Mouse (Mus musculus): ENCODE measurements around the gene Mfrp. TPM values are rescaled to one million over a fixed set of nuclear protein-coding genes. Genes with fewer than 3 reads are reported as not detected.

Mfrp gene
- total and polyA plus RNA-seq, 3 experiments: 0.10 TPM; not detected in 2

DNA sequence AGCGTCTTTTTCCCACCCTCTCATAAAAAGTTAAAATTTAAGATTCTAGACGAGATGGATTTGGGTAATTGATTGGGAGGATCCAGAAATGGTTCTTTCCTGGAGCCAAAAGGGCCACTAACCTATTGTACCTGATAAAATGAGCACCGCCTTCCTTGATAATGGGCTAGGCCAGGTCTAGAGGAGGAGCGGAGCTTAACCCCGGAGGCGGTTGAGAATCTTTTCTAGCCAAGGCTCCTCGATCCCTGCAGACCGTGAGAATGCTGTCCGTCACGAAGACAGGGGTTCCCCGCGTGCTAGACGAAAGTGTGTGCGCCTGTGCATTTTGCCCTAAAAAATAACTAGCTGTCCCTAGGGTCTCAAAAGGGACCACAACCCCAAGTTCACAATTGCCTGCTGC is 17.3 kb upstream of the Mfrp start:
- no peaks in the 10 kb centered on the region for H3K27me3 ChIP-seq (ENCODE audit: control insufficient read depth in 1 of 2, insufficient read depth in 2 of 2, low read length in 2 of 2)
- H3K36me3 ChIP-seq (ENCODE audit: control insufficient read depth in 1 of 2, insufficient read depth in 2 of 2, low read length in 2 of 2): peaks cover 0 to 5% of the 10 kb centered on the region in 2 experiments; a peak in 2 of 4 replicates
- H3K9me3 ChIP-seq (replicated peaks; ENCODE audit: insufficient read depth, low read length): no peaks in the 10 kb centered on the region
- H3K4me3 ChIP-seq (ENCODE audit: control insufficient read depth in 1 of 2, insufficient read depth in 1 of 2, low read depth in 2 of 2, low read length in 2 of 2): peak overlapping the region; percentile 47 to 87
- peak overlapping the region; percentile 59 for H3K9ac ChIP-seq (ENCODE audit: control insufficient read depth, low read depth, low read length, poor library complexity, severe bottlenecking)
- peaks cover 0 to 23% of the 10 kb centered on the region in 2 experiments; a peak in 3 of 4 replicates for H3K4me1 ChIP-seq (ENCODE audit: control insufficient read depth in 1 of 2, insufficient read depth in 2 of 2, low read length in 2 of 2)
- peak overlapping the region; percentile 17; the same call in 1 of the 2 replicates for H3K27ac ChIP-seq (ENCODE audit: control insufficient read depth, low read depth, low read length)
- H3K79me2 ChIP-seq (ENCODE audit: control insufficient read depth, insufficient read depth, low read length, poor library complexity): no peaks in the 10 kb centered on the region; the same call in 1 of the 2 replicates
- peak; percentile 77 for DNase-seq (ENCODE audit: low read depth, low spot score)
- TF ChIP-seq E2F4 (IDR thresholded peaks at IDR 0.05; ENCODE audit: borderline replicate concordance, low read depth, low read length) (no peak), HCFC1 (IDR thresholded peaks at IDR 0.05; ENCODE audit: low read depth, low read length) (no peak), SIN3A (IDR thresholded peaks at IDR 0.05; ENCODE audit: low read length) (peak; percentile 13; the same call in 1 of the 2 replicates), ETS1 (IDR thresholded peaks at IDR 0.05; ENCODE audit: low read depth, low read length) (0 out of 2 replicates have a peak, but pooled peaks have one; percentile 10), MXI1 (IDR thresholded peaks at IDR 0.05; ENCODE audit: low read depth, low read length) (0 out of 2 replicates have a peak, but pooled peaks have one; percentile 24)

DNA sequence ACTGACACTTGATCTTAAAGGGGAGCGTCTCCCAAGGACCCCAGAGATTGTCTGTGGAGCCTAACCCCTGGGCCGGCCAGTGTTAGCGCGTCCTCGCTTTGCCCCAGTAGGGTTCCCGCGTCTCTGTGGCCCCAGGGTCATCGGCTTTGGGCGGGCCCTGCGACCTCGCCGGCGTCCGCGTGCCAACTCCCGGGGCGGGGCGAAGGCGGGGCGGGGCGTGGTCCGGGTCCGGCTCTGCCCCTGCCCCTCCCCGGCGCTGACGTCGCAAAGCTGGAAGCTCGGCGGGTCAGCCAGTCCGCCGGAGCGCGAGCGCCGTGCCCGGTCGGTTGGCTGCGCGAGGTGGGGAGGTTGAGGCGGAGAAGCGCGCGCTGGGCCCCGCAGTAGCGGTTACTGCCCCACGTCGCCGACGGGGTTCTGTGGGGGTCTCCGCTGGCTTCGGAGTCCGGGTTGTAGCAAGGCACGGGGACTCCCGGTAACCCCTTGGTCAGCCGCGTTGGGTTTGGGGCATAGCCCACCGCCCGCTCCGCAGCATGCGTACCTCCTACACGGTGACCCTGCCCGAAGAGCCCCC is 16.8 kb upstream of the Mfrp start:
- peak overlapping the region; percentile 82 for H3K9ac ChIP-seq (ENCODE audit: control insufficient read depth, low read depth, low read length, poor library complexity, severe bottlenecking)
- H3K79me2 ChIP-seq (ENCODE audit: control insufficient read depth, insufficient read depth, low read length, poor library complexity): no peaks in the 10 kb centered on the region; the same call in 1 of the 2 replicates
- peak overlapping the region; percentile 61 to 87 for H3K4me3 ChIP-seq (ENCODE audit: control insufficient read depth in 1 of 2, insufficient read depth in 1 of 2, low read depth in 2 of 2, low read length in 2 of 2)
- H3K36me3 ChIP-seq (ENCODE audit: control insufficient read depth in 1 of 2, insufficient read depth in 2 of 2, low read length in 2 of 2): peaks cover 0 to 7% of the 10 kb centered on the region in 2 experiments; a peak in 2 of 4 replicates
- no peaks in the 10 kb centered on the region for H3K27me3 ChIP-seq (ENCODE audit: control insufficient read depth in 1 of 2, insufficient read depth in 2 of 2, low read length in 2 of 2)
- peak; percentile 30; the same call in 1 of the 2 replicates for TF ChIP-seq USF1 (IDR thresholded peaks at IDR 0.05; ENCODE audit: low read depth, low read length)
- no peak for TF ChIP-seq JUND (IDR thresholded peaks at IDR 0.05; ENCODE audit: low read depth, low read length)
- TF ChIP-seq ETS1 (IDR thresholded peaks at IDR 0.05; ENCODE audit: low read depth, low read length): 0 out of 2 replicates have a peak, but pooled peaks have one; percentile 21
- 0 out of 2 replicates have a peak, but pooled peaks have one; percentile 38 for TF ChIP-seq MXI1 (IDR thresholded peaks at IDR 0.05; ENCODE audit: low read depth, low read length)
- no peak for TF ChIP-seq BHLHE40 (IDR thresholded peaks at IDR 0.05; ENCODE audit: borderline replicate concordance, low read depth, low read length)
- peak; percentile 50; the same call in 1 of the 2 replicates for TF ChIP-seq ZMIZ1 (IDR thresholded peaks at IDR 0.05; ENCODE audit: low read depth, low read length)
- no peak for TF ChIP-seq RCOR1 (IDR thresholded peaks at IDR 0.05; ENCODE audit: low read depth, low read length)
- TF ChIP-seq MYB (IDR thresholded peaks at IDR 0.05; ENCODE audit: low read depth, low read length): no peak
- peak; percentile 89 for TF ChIP-seq NELFE (IDR thresholded peaks at IDR 0.05; ENCODE audit: low read depth, low read length)
- TF ChIP-seq CHD1 (IDR thresholded peaks at IDR 0.05; ENCODE audit: low read depth, low read length): no peak
- TF ChIP-seq POLR2A (IDR thresholded peaks at IDR 0.05; ENCODE audit: control insufficient read depth in 1 of 2, insufficient read depth in 1 of 2, low read depth in 1 of 2, low read length in 2 of 2, poor library complexity in 1 of 2): peak; percentile 73 to 90; a peak in 3 of 4 replicates
- TF ChIP-seq TCF12 (IDR thresholded peaks at IDR 0.05; ENCODE audit: low read depth, low read length): no peak
- TF ChIP-seq TBP (IDR thresholded peaks at IDR 0.05; ENCODE audit: low read depth, low read length): no peak
- TF ChIP-seq NRF1 (IDR thresholded peaks at IDR 0.05; ENCODE audit: insufficient read depth, low read depth, low read length, poor library complexity, severe bottlenecking): 0 out of 2 replicates have a peak, but pooled peaks have one; percentile 5
- no peak for TF ChIP-seq UBTF (IDR thresholded peaks at IDR 0.05; ENCODE audit: borderline replicate concordance, insufficient read depth, low read depth, low read length)
- TF ChIP-seq CHD2 (IDR thresholded peaks at IDR 0.05; ENCODE audit: low read length): no peak
- peak; percentile 68; the same call in 1 of the 2 replicates for TF ChIP-seq POLR2AphosphoS2 (IDR thresholded peaks at IDR 0.05; ENCODE audit: low read length)
- TF ChIP-seq MAZ (IDR thresholded peaks at IDR 0.05; ENCODE audit: low read depth, low read length): peak; percentile 32; the same call in 1 of the 2 replicates
- TF ChIP-seq POLR2AphosphoS5 (IDR thresholded peaks at IDR 0.05; ENCODE audit: borderline replicate concordance, low read depth, low read length): no peak
- no peak for TF ChIP-seq USF2 (IDR thresholded peaks at IDR 0.05; ENCODE audit: borderline replicate concordance in 1 of 2, insufficient read depth in 1 of 2, low read depth in 1 of 2, low read length in 2 of 2)
- no peak for TF ChIP-seq KAT2A (conservative IDR thresholded peaks at IDR 0.05; ENCODE audit: low read depth, low read length)
- TF ChIP-seq ZKSCAN1 (IDR thresholded peaks at IDR 0.05; ENCODE audit: low read depth, low read length): no peak
- no peak for TF ChIP-seq RAD21 (IDR thresholded peaks at IDR 0.05; ENCODE audit: low read depth, low read length)
- no peak for TF ChIP-seq ELF1 (IDR thresholded peaks at IDR 0.05; ENCODE audit: low read depth, low read length)
- TF ChIP-seq ZC3H11A (IDR thresholded peaks at IDR 0.05; ENCODE audit: low read depth, low read length): no peak
- DNase-seq (ENCODE audit: low read depth, low spot score): peak; percentile 85
- no peaks in the 10 kb centered on the region for H3K9me3 ChIP-seq (replicated peaks; ENCODE audit: insufficient read depth, low read length)
- peaks cover 0 to 24% of the 10 kb centered on the region in 2 experiments; a peak in 3 of 4 replicates for H3K4me1 ChIP-seq (ENCODE audit: control insufficient read depth in 1 of 2, insufficient read depth in 2 of 2, low read length in 2 of 2)
- 0 out of 2 replicates have a peak overlapping the region, but pooled peaks have one; percentile 17 for H3K27ac ChIP-seq (ENCODE audit: control insufficient read depth, low read depth, low read length)
